Mouse (Mus musculus) limb, embryonic 11.5 days (tissue): ENCODE measurements around the gene Rnd1. TPM values are rescaled to one million over a fixed set of nuclear protein-coding genes. Genes with fewer than 3 reads are reported as not detected.

Experiments used
- ATAC-seq: fragments of 200-750 bp; cut with Nextera tagmentation; 2 replicates; pipeline ENCODE4 v1.8.0; 2017; ENCODE audit warnings: low read depth; ENCODE audit not compliant: insufficient number of reproducible peaks, low FRiP score, low TSS enrichment
- DNase-seq: peaks from one replicate; pipeline ENCODE4 v3.0.0-alpha.2; 2015; ENCODE audit warnings: low spot score
- H3K27ac ChIP-seq: fragments of 300-500 bp; sonication (generic); replicated peaks from 2 replicates; pipeline ENCODE4 v1.5.1; 2014; ENCODE audit warnings: low read depth, mild to moderate bottlenecking, low read length
- H3K27me3 ChIP-seq: fragments of 300-500 bp; sonication (generic); 2 replicates; pipeline ENCODE4 v1.6.1; 2014; ENCODE audit warnings: mild to moderate bottlenecking, low read length, mixed read lengths; ENCODE audit not compliant: control insufficient read depth, insufficient read depth
- H3K36me3 ChIP-seq: fragments of 300-500 bp; sonication (generic); 2 replicates; pipeline ENCODE4 v1.6.1; 2014; ENCODE audit warnings: mild to moderate bottlenecking, low read length, moderate library complexity, mixed read lengths; ENCODE audit not compliant: control insufficient read depth, insufficient read depth
- H3K4me1 ChIP-seq: fragments of 300-500 bp; sonication (generic); 2 replicates; pipeline ENCODE4 v1.6.1; 2014; ENCODE audit warnings: low read length, mixed read lengths; ENCODE audit not compliant: control insufficient read depth, insufficient read depth
- H3K4me2 ChIP-seq: fragments of 300-500 bp; sonication (generic); 2 replicates; pipeline ENCODE4 v1.6.1; 2014; ENCODE audit warnings: low read depth, mild to moderate bottlenecking, moderate library complexity; ENCODE audit not compliant: severe bottlenecking
- H3K4me3 ChIP-seq: fragments of 300-500 bp; sonication (generic); 2 replicates; pipeline ENCODE4 v1.5.1; 2014; ENCODE audit warnings: low read depth, low read length
- H3K9ac ChIP-seq: fragments of 300-500 bp; sonication (generic); 2 replicates; pipeline ENCODE4 v1.6.1; 2014; ENCODE audit warnings: mild to moderate bottlenecking, low read length
- H3K9me3 ChIP-seq: fragments of 300-500 bp; sonication (generic); 2 replicates; pipeline ENCODE4 v1.6.1; 2016; ENCODE audit warnings: low read length; ENCODE audit not compliant: control insufficient read depth
- WGBS: fragments of 180-500 bp; shearing (Covaris S2); extraction: QIAGEN DNeasy Blood & Tissue Kit; methylation state at CpG from one replicate; pipeline ENCODE4 v1.1.7; 2014; 5-methylcytosine and 5-hydroxymethylcytosine counted together
- polyA plus RNA-seq: library from polyadenylated mRNA; unstranded; fragments of >200 nt; fragmentation: Nextera tagmentation; extraction: Ambion mirVana; gene quantifications from 2 replicates; pipeline ENCODE4 v1.2.1, GENCODE M21; 2014

Rnd1 gene
- polyA plus RNA-seq, 1 experiment from 2014 or later: 0.29 TPM

GRCm38 (mm10) chr15:98622199-98622598 lies 55.1 kb downstream of the Rnd1 start:
- Histone ChIP-seq H3K4me3 (no peak overlapping the region), H3K4me1 (no peaks in the 10 kb centered on the region; the same call in 1 of the 2 replicates), H3K4me2 (no peak overlapping the region), H3K27ac (no peak overlapping the region), H3K36me3 (no peaks in the 10 kb centered on the region), H3K9ac (no peak overlapping the region), H3K27me3 (no peaks in the 10 kb centered on the region), H3K9me3 (no peaks in the 10 kb centered on the region)
- DNase-seq (no peak), ATAC-seq (no peak)
- 4% methylated on average over 7 of the region's 7 CpGs for WGBS

GRCm38 (mm10) chr15:98617176-98617537 lies 60.1 kb downstream of the Rnd1 start:
- peak; percentile 96 for DNase-seq

GRCm38 (mm10) chr15:98616362-98617175 lies 60.7 kb downstream of the Rnd1 start:
- Histone ChIP-seq H3K9me3 (no peaks in the 10 kb centered on the region), H3K4me3 (no peak overlapping the region), H3K36me3 (no peaks in the 10 kb centered on the region), H3K4me2 (peak overlapping the region; percentile 5; the same call in 1 of the 2 replicates), H3K9ac (0 out of 2 replicates have a peak overlapping the region, but pooled peaks have one; percentile 2), H3K4me1 (peaks cover 15% of the 10 kb centered on the region), H3K27ac (no peak overlapping the region), H3K27me3 (no peaks in the 10 kb centered on the region)
- 27% methylated on average over 20 of the region's 20 CpGs for WGBS
- peak; percentile 56 for DNase-seq
- peak; percentile 32; the same call in 1 of the 2 replicates for ATAC-seq

More at GRCm38 (mm10) chr15:98617176-98617537, 60.1 kb downstream of the Rnd1 start:
- no peak overlapping the region for H3K27ac ChIP-seq
- peak overlapping the region; percentile 5; the same call in 1 of the 2 replicates for H3K4me2 ChIP-seq
- no peaks in the 10 kb centered on the region for H3K9me3 ChIP-seq
- H3K36me3 ChIP-seq: no peaks in the 10 kb centered on the region
- peaks cover 15% of the 10 kb centered on the region for H3K4me1 ChIP-seq
- ATAC-seq: peak; percentile 56
- no peak overlapping the region for H3K4me3 ChIP-seq
- WGBS: 2% methylated on average over 12 of the region's 12 CpGs
- no peaks in the 10 kb centered on the region for H3K27me3 ChIP-seq
- no peak overlapping the region for H3K9ac ChIP-seq

GRCm38 (mm10) chr15:98615751-98616150 lies 61.5 kb downstream of the Rnd1 start:
- Histone ChIP-seq H3K4me3 (no peak overlapping the region), H3K9ac (no peak overlapping the region), H3K36me3 (no peaks in the 10 kb centered on the region), H3K27me3 (no peaks in the 10 kb centered on the region), H3K4me1 (peaks cover 15% of the 10 kb centered on the region), H3K4me2 (no peak overlapping the region), H3K9me3 (no peaks in the 10 kb centered on the region), H3K27ac (no peak overlapping the region)
- ATAC-seq (no peak), DNase-seq (no peak)
- 71% methylated on average over 6 of the region's 6 CpGs for WGBS

- no peak for DNase-seq
- no peaks in the 10 kb centered on the region for H3K36me3 ChIP-seq
- H3K9me3 ChIP-seq: no peaks in the 10 kb centered on the region
- H3K27ac ChIP-seq: peak overlapping the region; percentile 5; the same call in 1 of the 2 replicates
- no peak overlapping the region for H3K4me2 ChIP-seq
- peaks cover 15% of the 10 kb centered on the region for H3K4me1 ChIP-seq
- no peak for ATAC-seq
- no peaks in the 10 kb centered on the region for H3K27me3 ChIP-seq
- H3K9ac ChIP-seq: no peak overlapping the region
- no peak overlapping the region for H3K4me3 ChIP-seq
- 39% methylated on average over 6 of the region's 6 CpGs for WGBS
These were observed 62.3 kb downstream of the Rnd1 start for GRCm38 (mm10) chr15:98614971-98615370.

- H3K4me2 ChIP-seq: no peak overlapping the region
- no peaks in the 10 kb centered on the region for H3K9me3 ChIP-seq
- no peaks in the 10 kb centered on the region for H3K36me3 ChIP-seq
- ATAC-seq: no peak
- H3K27me3 ChIP-seq: no peaks in the 10 kb centered on the region
- H3K27ac ChIP-seq: peak overlapping the region; percentile 5; the same call in 1 of the 2 replicates
- no peak for DNase-seq
- peaks cover 15% of the 10 kb centered on the region for H3K4me1 ChIP-seq
- 64% methylated on average over 9 of the region's 9 CpGs for WGBS
- H3K9ac ChIP-seq: no peak overlapping the region
- no peak overlapping the region for H3K4me3 ChIP-seq
These were observed 62.7 kb downstream of the Rnd1 start for GRCm38 (mm10) chr15:98614551-98614950.

Other genes with a start within 250 kb of the Rnd1 start
- not detected in 2 replicates for gene Olfr282, start 246.2 kb downstream of the Rnd1 start, polyA plus RNA-seq
- not detected in 2 replicates for gene Olfr281, start 224.9 kb downstream of the Rnd1 start, polyA plus RNA-seq
- gene OR5BS1P, start 207.6 kb downstream of the Rnd1 start, polyA plus RNA-seq: not detected in 2 replicates
- gene Lalba, start 194.7 kb downstream of the Rnd1 start, polyA plus RNA-seq: 0.34 TPM in 1 of 2 replicates, not detected in the other
- gene Olfr279, start 185.1 kb downstream of the Rnd1 start, polyA plus RNA-seq: not detected in 2 replicates
- 152 and 156 TPM in 2 replicates for gene Kansl2, start 143.2 kb downstream of the Rnd1 start, polyA plus RNA-seq
- 62.9 and 66.2 TPM in 2 replicates for gene Ccnt1, start 106.5 kb downstream of the Rnd1 start, polyA plus RNA-seq
- 0.29 TPM in 1 of 2 replicates, not detected in the other for gene 4930415O20Rik, start 106.5 kb downstream of the Rnd1 start, polyA plus RNA-seq
- 16.2 and 18.9 TPM in 2 replicates for gene Adcy6, start 67.4 kb downstream of the Rnd1 start, polyA plus RNA-seq
- gene Cacnb3, start 46.6 kb downstream of the Rnd1 start, polyA plus RNA-seq: 23.4 and 25.1 TPM in 2 replicates
- 24.8 and 27.7 TPM in 2 replicates for gene Ddx23, start 14.6 kb downstream of the Rnd1 start, polyA plus RNA-seq
- 0.48 and 1.3 TPM in 2 replicates for gene Ccdc65, start 30.7 kb upstream of the Rnd1 start, polyA plus RNA-seq
- gene Fkbp11, start 50.7 kb upstream of the Rnd1 start, polyA plus RNA-seq: 24.3 and 25.7 TPM in 2 replicates
- 34.7 and 36.4 TPM in 2 replicates for gene Arf3, start 85.8 kb upstream of the Rnd1 start, polyA plus RNA-seq
- 0.81 and 1.5 TPM in 2 replicates for gene Wnt10b, start 100.7 kb upstream of the Rnd1 start, polyA plus RNA-seq
- not detected in 2 replicates for gene Wnt1, start 112.4 kb upstream of the Rnd1 start, polyA plus RNA-seq
- gene Ddn, start 132.0 kb upstream of the Rnd1 start, polyA plus RNA-seq: not detected in 2 replicates
- gene Prkag1, start 154.1 kb upstream of the Rnd1 start, polyA plus RNA-seq: 79.3 and 84.6 TPM in 2 replicates
- gene Kmt2d, start 193.7 kb upstream of the Rnd1 start, polyA plus RNA-seq: 17.6 and 21.6 TPM in 2 replicates
- gene Rhebl1, start 217.1 kb upstream of the Rnd1 start, polyA plus RNA-seq: 19.8 and 22.2 TPM in 2 replicates
- 0.15 and 0.23 TPM in 2 replicates for gene Dhh, start 221.1 kb upstream of the Rnd1 start, polyA plus RNA-seq
- gene Lmbr1l, start 240.8 kb upstream of the Rnd1 start, polyA plus RNA-seq: 5.5 and 6.2 TPM in 2 replicates